Mouse (Mus musculus) heart, embryonic 11.5 days (tissue): ENCODE results near the gene Shank1. TPM values are rescaled to one million over a fixed set of nuclear protein-coding genes. Genes with fewer than 3 reads are reported as not detected.
A peak's percentile ranks its signal among the peaks of the same experiment; 100 is the strongest.

Source experiments
- ATAC-seq: fragments of 200-750 bp; cut with Nextera tagmentation; replicated peaks from 2 replicates; pipeline ENCODE4 v1.8.0; 2017; ENCODE audit warnings: moderate library complexity; ENCODE audit not compliant: insufficient number of reproducible peaks, low FRiP score, low TSS enrichment
- H3K27ac ChIP-seq: fragments of 300-500 bp; sonication (generic); 2 replicates; pipeline ENCODE4 v1.5.1; 2014; ENCODE audit warnings: mild to moderate bottlenecking, low read depth, low read length
- H3K27me3 ChIP-seq: fragments of 300-500 bp; sonication (generic); 2 replicates; pipeline ENCODE4 v1.6.1; 2014; ENCODE audit warnings: mild to moderate bottlenecking, low read length, mixed read lengths; ENCODE audit not compliant: control insufficient read depth, insufficient read depth
- H3K36me3 ChIP-seq: fragments of 300-500 bp; sonication (generic); 2 replicates; pipeline ENCODE4 v1.6.1; 2014; ENCODE audit warnings: mild to moderate bottlenecking, low read length, moderate library complexity, mixed read lengths; ENCODE audit not compliant: control insufficient read depth, insufficient read depth
- H3K4me1 ChIP-seq: fragments of 300-500 bp; sonication (generic); 2 replicates; pipeline ENCODE4 v1.6.1; 2014; ENCODE audit warnings: low read length; ENCODE audit not compliant: control insufficient read depth, insufficient read depth
- H3K4me2 ChIP-seq: fragments of 300-500 bp; sonication (generic); 2 replicates; pipeline ENCODE4 v1.6.1; 2014; ENCODE audit warnings: mild to moderate bottlenecking, moderate library complexity
- H3K4me3 ChIP-seq: fragments of 300-500 bp; sonication (generic); 2 replicates; pipeline ENCODE4 v1.5.1; 2014; ENCODE audit warnings: low read depth, low read length
- H3K9ac ChIP-seq: fragments of 300-500 bp; sonication (generic); 2 replicates; pipeline ENCODE4 v1.6.1; 2014; ENCODE audit warnings: mild to moderate bottlenecking, low read depth, low read length, moderate library complexity
- H3K9me3 ChIP-seq: fragments of 300-500 bp; sonication (generic); replicated peaks from 2 replicates; pipeline ENCODE4 v1.6.1; 2016; ENCODE audit warnings: low read length; ENCODE audit not compliant: control insufficient read depth
- WGBS: fragments of 180-500 bp; shearing (Covaris S2); extraction: QIAGEN DNeasy Blood & Tissue Kit; methylation state at CpG from one replicate; pipeline ENCODE4 v1.1.7; 2014; ENCODE audit not compliant: insufficient replicate concordance; 5-methylcytosine and 5-hydroxymethylcytosine counted together
- polyA plus RNA-seq: library from polyadenylated mRNA; unstranded; fragments of >200 nt; fragmentation: Nextera tagmentation; extraction: Ambion mirVana; gene quantifications from 2 replicates; pipeline ENCODE4 v1.2.1, GENCODE M21; 2014

Shank1 gene
- polyA plus RNA-seq, 1 experiment from 2014 or later, result 1.3 TPM

DNA sequence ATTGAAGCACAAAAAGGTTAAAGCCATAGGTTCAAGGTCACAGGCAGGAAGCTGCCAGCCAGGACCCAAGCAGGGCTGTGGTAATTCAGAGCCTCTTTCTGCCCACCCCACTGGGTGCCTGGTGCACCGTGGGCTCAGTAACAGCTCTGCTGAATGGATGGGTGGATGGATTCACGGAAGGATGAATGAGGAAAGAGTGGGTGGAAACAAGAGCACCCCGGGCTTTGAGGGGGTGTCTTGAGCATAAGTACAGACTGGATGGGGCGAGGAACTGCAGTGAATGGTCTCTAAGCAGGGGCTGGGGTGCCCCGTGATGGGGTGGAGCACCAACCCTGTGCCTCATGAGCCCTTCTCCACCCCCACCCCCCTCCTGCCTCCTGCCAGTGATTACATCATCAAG, 31.7 kb downstream of the Shank1 start:
- H3K27ac ChIP-seq, result no peak overlapping the region
- no peak for ATAC-seq
- no peak overlapping the region for H3K9ac ChIP-seq
- H3K4me2 ChIP-seq, result no peak overlapping the region
- H3K9me3 ChIP-seq, result no peaks in the 10 kb centered on the region
- peaks cover 5% of the 10 kb centered on the region; the same call in 1 of the 2 replicates for H3K4me1 ChIP-seq
- no peaks in the 10 kb centered on the region for H3K36me3 ChIP-seq
- H3K27me3 ChIP-seq, result peaks cover 72% of the 10 kb centered on the region
- 64% methylated on average over 5 of the region's 5 CpGs for WGBS
- H3K4me3 ChIP-seq, result no peak overlapping the region

DNA sequence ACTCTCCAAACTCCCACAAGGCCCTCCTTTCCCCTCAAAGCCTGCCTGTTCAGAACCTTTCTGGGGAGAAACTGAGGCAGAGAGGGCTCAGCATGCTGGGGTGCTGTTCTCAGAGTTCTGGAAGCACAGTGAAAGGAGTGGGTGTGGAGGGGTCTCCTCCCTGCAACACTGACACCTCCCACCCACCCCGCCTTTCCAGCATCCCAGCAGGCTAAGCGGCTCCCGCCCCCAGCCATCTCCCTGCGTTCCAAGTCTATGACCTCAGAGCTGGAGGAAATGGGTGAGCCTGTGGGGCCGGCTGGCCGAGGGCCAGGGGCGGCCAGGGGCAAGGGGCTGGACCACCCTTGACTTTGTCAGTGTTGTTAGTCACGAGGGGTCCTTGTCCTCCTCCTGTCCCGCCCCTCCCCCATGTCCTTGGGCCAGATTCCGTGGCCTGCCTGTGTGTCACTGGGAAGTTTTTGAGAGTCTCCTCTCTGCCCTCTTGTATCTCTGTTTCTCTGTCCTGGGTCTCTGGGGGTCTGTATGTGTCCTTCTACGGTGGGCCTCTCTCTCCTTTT, 33.5 kb downstream of the Shank1 start:
- Histone ChIP-seq H3K4me2 (no peak overlapping the region; the same call in 1 of the 2 replicates), H3K4me3 (no peak overlapping the region), H3K27me3 (peaks cover 56% of the 10 kb centered on the region), H3K36me3 (no peaks in the 10 kb centered on the region), H3K9ac (peak overlapping the region; percentile 10; the same call in 1 of the 2 replicates), H3K27ac (no peak overlapping the region), H3K4me1 (peaks cover 5% of the 10 kb centered on the region; the same call in 1 of the 2 replicates), H3K9me3 (no peaks in the 10 kb centered on the region)
- peak; percentile 28; the same call in 1 of the 2 replicates for ATAC-seq
- WGBS, result 10% methylated on average over 11 of the region's 11 CpGs

DNA sequence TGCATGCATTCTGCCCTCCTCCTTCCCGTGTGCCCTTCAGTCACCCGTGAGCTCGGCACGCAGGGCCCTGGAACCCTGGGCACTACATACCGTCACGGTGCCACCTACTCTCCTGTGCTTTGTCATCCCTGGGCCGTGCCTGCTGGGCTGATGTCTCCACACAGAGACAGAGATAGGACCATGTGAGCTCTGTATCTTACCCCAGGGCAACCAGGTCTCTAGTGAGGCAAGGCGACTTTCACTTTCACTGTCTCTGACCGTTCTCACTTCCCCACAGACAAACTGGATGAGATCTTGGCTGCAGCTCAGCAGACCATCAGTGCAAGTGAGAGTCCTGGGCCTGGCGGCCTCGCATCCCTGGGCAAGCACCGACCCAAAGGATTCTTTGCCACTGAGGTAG, 34.6 kb downstream of the Shank1 start:
- no peak overlapping the region for H3K9ac ChIP-seq
- 56% methylated on average over 12 of the region's 12 CpGs for WGBS
- H3K27me3 ChIP-seq, result peaks cover 54% of the 10 kb centered on the region
- no peaks in the 10 kb centered on the region for H3K36me3 ChIP-seq
- no peak overlapping the region for H3K27ac ChIP-seq
- no peaks in the 10 kb centered on the region for H3K9me3 ChIP-seq
- H3K4me3 ChIP-seq, result no peak overlapping the region
- ATAC-seq, result no peak
- peaks cover 5% of the 10 kb centered on the region; the same call in 1 of the 2 replicates for H3K4me1 ChIP-seq
- H3K4me2 ChIP-seq, result no peak overlapping the region

DNA sequence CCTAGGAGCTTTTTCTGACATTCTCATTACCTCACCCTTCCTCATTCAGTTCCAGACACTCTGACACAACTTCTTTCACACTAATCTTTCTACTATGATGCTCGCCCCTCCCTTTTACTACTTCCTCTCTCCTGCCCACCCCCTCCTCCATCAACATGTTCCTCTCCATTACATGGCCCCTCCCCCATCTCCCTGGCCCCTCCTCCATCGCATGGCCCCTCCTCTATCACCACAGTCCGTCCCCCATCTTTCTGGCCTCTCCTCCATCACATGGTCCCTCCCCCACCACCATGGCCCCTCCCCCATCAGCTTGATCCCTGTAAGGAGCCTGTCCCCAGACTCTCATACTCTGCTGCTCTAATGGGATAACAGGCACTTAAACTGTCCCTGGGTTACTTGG, 39.0 kb downstream of the Shank1 start:
- Histone ChIP-seq H3K27me3 (peaks cover 63% of the 10 kb centered on the region), H3K4me3 (no peak overlapping the region), H3K9ac (no peak overlapping the region), H3K4me1 (peaks cover 12% of the 10 kb centered on the region), H3K27ac (no peak overlapping the region), H3K36me3 (no peaks in the 10 kb centered on the region), H3K4me2 (no peak overlapping the region), H3K9me3 (no peaks in the 10 kb centered on the region)
- 15% methylated on average over 3 of the region's 3 CpGs for WGBS
- no peak for ATAC-seq

DNA sequence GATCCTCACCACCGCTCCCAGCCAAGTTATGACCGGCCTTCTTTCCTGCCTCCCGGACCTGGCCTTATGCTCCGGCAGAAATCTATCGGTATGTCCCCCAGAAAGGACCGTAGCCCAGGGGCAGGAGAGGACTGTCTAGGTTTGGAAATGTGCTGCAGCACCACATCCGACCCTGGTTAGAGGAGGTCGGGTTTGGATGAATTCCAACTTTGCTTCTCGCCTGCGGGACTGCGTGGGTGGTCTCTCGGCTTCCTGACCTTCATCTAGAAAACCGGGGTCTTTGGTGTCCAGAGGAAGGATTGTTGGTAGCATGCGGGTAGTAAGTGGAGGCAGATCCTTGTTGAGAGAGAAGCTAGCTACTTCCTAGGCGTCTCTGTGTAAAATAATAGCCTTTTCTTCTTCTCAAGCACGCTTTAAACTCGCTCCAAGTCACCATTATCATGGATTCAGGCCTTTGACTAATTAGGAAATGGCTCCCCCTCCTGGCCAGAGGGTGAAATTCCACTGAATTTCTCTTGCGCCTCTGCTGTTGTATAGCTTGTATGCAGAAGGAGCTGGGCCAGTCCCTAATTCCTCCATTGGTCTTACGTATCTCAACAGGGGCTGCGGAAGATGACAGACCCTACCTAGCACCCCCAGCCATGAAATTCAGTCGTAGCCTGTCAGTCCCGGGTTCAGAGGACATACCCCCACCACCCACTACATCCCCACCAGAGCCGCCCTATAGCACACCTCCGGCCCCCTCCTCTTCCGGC, 41.1 kb downstream of the Shank1 start:
- 6% methylated on average over 25 of the region's 25 CpGs for WGBS
- Histone ChIP-seq H3K27ac (no peak overlapping the region), H3K9ac (peak overlapping the region; percentile 0; the same call in 1 of the 2 replicates)

DNA sequence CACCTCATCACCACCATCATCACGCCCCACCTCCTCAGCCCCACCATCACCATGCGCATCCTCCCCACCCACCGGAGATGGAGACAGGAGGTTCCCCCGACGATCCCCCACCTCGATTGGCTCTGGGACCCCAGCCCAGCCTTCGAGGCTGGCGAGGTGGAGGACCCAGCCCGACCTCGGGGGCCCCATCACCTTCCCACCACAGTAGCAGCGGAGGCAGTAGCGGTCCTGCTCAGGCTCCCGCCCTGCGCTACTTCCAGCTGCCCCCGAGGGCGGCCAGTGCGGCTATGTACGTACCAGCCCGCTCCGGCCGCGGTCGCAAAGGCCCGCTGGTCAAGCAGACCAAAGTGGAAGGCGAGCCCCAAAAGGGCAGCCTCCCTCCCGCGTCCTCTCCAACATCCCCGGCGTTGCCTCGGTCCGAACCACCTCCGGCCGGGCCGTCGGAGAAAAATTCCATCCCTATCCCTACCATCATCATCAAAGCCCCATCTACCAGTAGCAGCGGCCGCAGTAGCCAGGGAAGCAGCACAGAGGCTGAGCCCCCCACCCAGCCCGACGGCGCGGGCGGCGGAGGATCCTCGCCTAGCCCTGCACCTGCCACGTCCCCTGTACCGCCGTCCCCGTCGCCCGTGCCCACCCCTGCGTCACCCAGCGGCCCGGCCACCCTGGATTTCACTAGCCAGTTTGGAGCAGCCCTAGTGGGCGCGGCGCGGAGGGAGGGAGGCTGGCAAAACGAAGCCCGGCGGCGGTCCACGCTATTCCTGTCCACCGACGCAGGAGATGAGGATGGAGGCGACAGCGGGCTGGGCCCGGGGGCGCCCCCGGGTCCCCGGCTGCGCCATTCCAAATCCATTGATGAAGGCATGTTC, 42.1 kb downstream of the Shank1 start:
- H3K27ac ChIP-seq, result no peak overlapping the region
- H3K4me1 ChIP-seq, result peaks cover 18% of the 10 kb centered on the region
- peak overlapping the region; percentile 53; the same call in 1 of the 2 replicates for H3K4me2 ChIP-seq
- H3K36me3 ChIP-seq, result no peaks in the 10 kb centered on the region
- H3K9ac ChIP-seq, result no peak overlapping the region
- 5% methylated on average over 71 of the region's 71 CpGs for WGBS
- peaks cover 79% of the 10 kb centered on the region for H3K27me3 ChIP-seq
- ATAC-seq, result no peak
- H3K9me3 ChIP-seq, result no peaks in the 10 kb centered on the region
- peak overlapping the region; percentile 22; the same call in 1 of the 2 replicates for H3K4me3 ChIP-seq

More for the DNA sequence above, 41.1 kb downstream of the Shank1 start:
- Histone ChIP-seq H3K4me3 (peak overlapping the region; percentile 25), H3K36me3 (no peaks in the 10 kb centered on the region), H3K4me2 (peak overlapping the region; percentile 49), H3K4me1 (peaks cover 12% of the 10 kb centered on the region), H3K9me3 (no peaks in the 10 kb centered on the region), H3K27me3 (peaks cover 71% of the 10 kb centered on the region)
- no peak for ATAC-seq

DNA sequence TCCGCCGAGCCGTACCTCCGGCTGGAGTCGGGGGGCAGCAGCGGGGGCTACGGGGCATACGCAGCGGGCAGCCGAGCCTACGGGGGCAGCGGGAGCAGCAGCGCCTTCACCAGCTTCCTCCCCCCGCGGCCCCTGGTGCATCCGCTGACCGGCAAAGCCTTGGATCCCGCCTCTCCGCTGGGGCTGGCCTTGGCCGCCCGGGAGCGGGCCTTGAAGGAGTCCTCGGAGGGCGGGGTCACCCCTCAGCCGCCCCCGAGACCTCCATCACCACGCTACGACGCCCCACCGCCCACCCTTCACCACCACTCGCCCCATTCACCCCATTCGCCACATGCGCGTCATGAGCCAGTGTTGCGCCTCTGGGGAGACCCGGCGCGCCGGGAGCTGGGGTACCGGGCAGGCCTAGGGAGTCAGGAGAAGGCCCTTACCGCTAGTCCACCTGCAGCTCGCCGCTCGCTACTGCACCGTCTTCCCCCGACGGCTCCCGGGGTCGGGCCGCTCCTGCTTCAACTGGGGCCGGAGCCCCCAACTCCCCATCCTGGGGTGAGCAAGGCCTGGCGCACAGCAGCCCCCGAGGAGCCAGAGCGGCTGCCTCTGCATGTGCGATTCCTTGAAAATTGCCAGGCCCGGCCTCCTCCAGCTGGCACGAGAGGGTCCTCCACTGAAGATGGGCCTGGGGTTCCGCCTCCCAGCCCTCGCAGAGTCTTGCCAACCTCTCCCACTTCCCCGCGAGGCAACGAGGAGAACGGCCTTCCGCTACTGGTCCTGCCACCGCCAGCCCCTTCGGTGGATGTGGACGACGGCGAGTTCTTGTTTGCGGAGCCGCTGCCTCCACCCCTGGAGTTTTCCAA, 42.9 kb downstream of the Shank1 start:
- Histone ChIP-seq H3K4me3 (peak overlapping the region; percentile 22), H3K36me3 (no peaks in the 10 kb centered on the region), H3K27ac (no peak overlapping the region), H3K27me3 (peaks cover 86% of the 10 kb centered on the region), H3K9me3 (no peaks in the 10 kb centered on the region), H3K4me1 (peaks cover 24% of the 10 kb centered on the region), H3K9ac (no peak overlapping the region), H3K4me2 (peak overlapping the region; percentile 53)
- WGBS, result 2% methylated on average over 65 of the region's 71 CpGs
- ATAC-seq, result no peak
